Mouse (Mus musculus) retina, postnatal 7 days (tissue): ENCODE data around the gene Jph3.
A peak's percentile ranks its signal among the peaks of the same experiment; 100 is the strongest.

Source experiments
- DNase-seq: peaks from one replicate; pipeline ENCODE4 v3.0.0-alpha.2; 2012; ENCODE audit warnings: low read depth, low spot score

Gene Jph3

GRCm38 (mm10) chr8:121729754-121730153 is 331 bp downstream of the Jph3 start:
- no peak for DNase-seq

GRCm38 (mm10) chr8:121730170-121730569 is 747 bp downstream of the Jph3 start:
- DNase-seq = no peak

- no peak for DNase-seq
These were observed 1.2 kb downstream of the Jph3 start for GRCm38 (mm10) chr8:121730646-121731045.

- DNase-seq = no peak
These were observed 1.6 kb downstream of the Jph3 start for GRCm38 (mm10) chr8:121731060-121731459.

- no peak for DNase-seq
These were observed 2.3 kb downstream of the Jph3 start for GRCm38 (mm10) chr8:121731471-121732333.

- no peak for DNase-seq
These were observed 2.9 kb downstream of the Jph3 start for GRCm38 (mm10) chr8:121732334-121732665.

GRCm38 (mm10) chr8:121734262-121734661 is 4.8 kb downstream of the Jph3 start:
- DNase-seq = no peak

GRCm38 (mm10) chr8:121736236-121736635 is 6.8 kb downstream of the Jph3 start:
- no peak for DNase-seq

GRCm38 (mm10) chr8:121740721-121741120 is 11.3 kb downstream of the Jph3 start:
- DNase-seq = no peak

GRCm38 (mm10) chr8:121749501-121749900 is 20.1 kb downstream of the Jph3 start:
- no peak for DNase-seq

- DNase-seq = no peak
These were observed 21.1 kb downstream of the Jph3 start for GRCm38 (mm10) chr8:121750512-121750911.

- DNase-seq = peak; percentile 60
These were observed 22.0 kb downstream of the Jph3 start for GRCm38 (mm10) chr8:121751407-121751806.

- DNase-seq = no peak
These were observed 29.0 kb downstream of the Jph3 start for GRCm38 (mm10) chr8:121758470-121758869.

- DNase-seq = no peak
These were observed 31.1 kb downstream of the Jph3 start for GRCm38 (mm10) chr8:121760484-121760883.

- DNase-seq = no peak
These were observed 32.1 kb downstream of the Jph3 start for GRCm38 (mm10) chr8:121761480-121761879.

- no peak for DNase-seq
These were observed 33.7 kb downstream of the Jph3 start for GRCm38 (mm10) chr8:121762999-121763699.

GRCm38 (mm10) chr8:121763700-121764013 is 34.2 kb downstream of the Jph3 start:
- no peak for DNase-seq

- no peak for DNase-seq
These were observed 36.2 kb downstream of the Jph3 start for GRCm38 (mm10) chr8:121765594-121766138.

- DNase-seq = no peak
These were observed 39.7 kb downstream of the Jph3 start for GRCm38 (mm10) chr8:121769095-121769494.

GRCm38 (mm10) chr8:121769621-121770020 is 40.2 kb downstream of the Jph3 start:
- DNase-seq = no peak

- DNase-seq = no peak
These were observed 41.7 kb downstream of the Jph3 start for GRCm38 (mm10) chr8:121770845-121771752.

GRCm38 (mm10) chr8:121773876-121774275 is 44.5 kb downstream of the Jph3 start:
- DNase-seq = no peak
